Mouse (Mus musculus) layer of hippocampus, adult 9-11 months (tissue): Measurements from ENCODE around the gene Ky.

Source experiments
- DNase-seq: peaks from one replicate; pipeline ENCODE4 v3.0.0; 2022

Gene Ky

GRCm38 (mm10) chr9:102553781-102554180, 48.2 kb downstream of the Ky start:
- no peak for DNase-seq

GRCm38 (mm10) chr9:102558463-102558862, 52.9 kb downstream of the Ky start:
- DNase-seq, result no peak

GRCm38 (mm10) chr9:102572888-102573287, 67.3 kb downstream of the Ky start:
- DNase-seq, result no peak

- no peak for DNase-seq
These were observed 71.9 kb downstream of the Ky start for GRCm38 (mm10) chr9:102577480-102577879.

GRCm38 (mm10) chr9:102581921-102582469, 76.4 kb downstream of the Ky start:
- no peak for DNase-seq

- DNase-seq, result no peak
These were observed 81.8 kb downstream of the Ky start for GRCm38 (mm10) chr9:102587347-102587746.

- DNase-seq, result no peak
These were observed 89.3 kb downstream of the Ky start for GRCm38 (mm10) chr9:102594667-102595393.
